Mouse (Mus musculus) retina, embryonic 14.5 days (tissue): ENCODE measurements around the gene 4930449I24Rik.
A peak's percentile ranks its signal among the peaks of the same experiment; 100 is the strongest.
"Not testable (repeated sequence)": the region's sequence is repeated elsewhere in the genome, so short reads cannot be mapped to it uniquely, and the experiment has no call there.

Experiments used
- DNase-seq: peaks from one replicate; pipeline ENCODE4 v3.0.0-alpha.2; 2015; ENCODE audit warnings: low spot score

Gene 4930449I24Rik

GRCm38 (mm10) chr5:146502099-146502498 is at the start of gene 4930449I24Rik:
TSS of gene 4930449I24Rik (plus strand) at chr5:146502399.
- DNase-seq: not testable (repeated sequence)

- no peak for DNase-seq
Observed at GRCm38 (mm10) chr5:146453556-146453955, 48.6 kb upstream of the 4930449I24Rik start.

DNA sequence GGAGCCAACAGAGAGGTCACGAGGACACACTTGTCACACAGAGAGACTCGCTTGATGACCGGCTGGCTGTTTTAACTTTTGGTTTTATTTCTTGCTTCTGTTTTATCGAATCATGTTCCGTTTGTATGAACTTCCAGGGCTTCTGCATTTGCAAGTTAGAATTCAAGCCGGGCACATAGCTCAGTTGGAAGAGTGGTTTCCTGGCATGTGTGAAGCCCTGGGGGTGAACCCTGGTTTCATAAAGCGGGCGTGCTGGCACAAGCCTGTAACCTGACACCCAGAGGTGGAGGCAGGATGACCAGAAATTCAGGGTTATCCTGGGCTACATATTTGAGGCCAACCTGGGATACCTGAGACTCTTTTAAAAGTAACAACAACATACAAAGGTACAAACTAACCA is 40.6 kb upstream of the 4930449I24Rik start:
- no peak for DNase-seq

GRCm38 (mm10) chr5:146466663-146467062 is 35.5 kb upstream of the 4930449I24Rik start:
- DNase-seq: no peak

- DNase-seq: no peak
Observed at GRCm38 (mm10) chr5:146468311-146468710, 33.9 kb upstream of the 4930449I24Rik start.

DNA sequence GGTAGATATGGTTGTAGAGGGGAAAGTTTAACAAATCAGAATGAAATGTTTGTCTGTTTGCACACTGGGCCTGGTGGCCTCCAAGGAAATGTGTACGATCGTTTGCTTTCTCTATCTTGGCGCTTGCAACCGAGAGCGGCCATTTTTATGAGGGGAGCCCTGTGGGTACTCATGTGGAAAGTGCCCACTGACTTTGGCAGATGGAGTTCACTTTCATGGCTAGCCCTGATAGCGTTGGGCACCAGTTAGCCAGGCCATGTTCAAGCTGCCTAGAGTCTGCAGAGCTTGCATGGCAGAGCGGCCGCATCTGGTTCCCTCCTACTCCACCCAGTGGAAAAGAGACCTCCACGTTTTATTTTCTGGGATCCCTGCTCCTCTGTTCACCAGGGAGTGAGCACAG is 31.4 kb upstream of the 4930449I24Rik start:
- DNase-seq: no peak

DNA sequence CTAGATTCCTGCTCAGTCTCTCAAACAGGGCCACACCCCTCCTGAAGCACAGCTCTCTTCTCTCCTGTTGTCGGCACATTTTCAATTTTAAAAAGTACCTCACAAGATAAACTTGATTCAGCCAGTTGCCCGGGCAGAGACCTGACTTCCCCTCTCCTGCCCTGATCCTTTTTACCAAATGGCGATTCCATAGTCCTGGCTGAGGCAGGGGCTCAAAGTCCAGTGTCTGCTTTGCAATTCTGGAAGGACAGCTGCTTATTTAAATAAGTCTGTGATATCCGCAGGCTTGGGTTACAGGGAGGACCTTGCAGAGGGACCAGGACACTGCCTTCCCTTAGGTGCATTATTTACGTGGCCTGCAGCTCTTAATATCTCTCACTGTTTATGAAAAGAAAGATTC is 30.9 kb upstream of the 4930449I24Rik start:
- no peak for DNase-seq

GRCm38 (mm10) chr5:146471821-146472220 is 30.4 kb upstream of the 4930449I24Rik start:
- no peak for DNase-seq

DNA sequence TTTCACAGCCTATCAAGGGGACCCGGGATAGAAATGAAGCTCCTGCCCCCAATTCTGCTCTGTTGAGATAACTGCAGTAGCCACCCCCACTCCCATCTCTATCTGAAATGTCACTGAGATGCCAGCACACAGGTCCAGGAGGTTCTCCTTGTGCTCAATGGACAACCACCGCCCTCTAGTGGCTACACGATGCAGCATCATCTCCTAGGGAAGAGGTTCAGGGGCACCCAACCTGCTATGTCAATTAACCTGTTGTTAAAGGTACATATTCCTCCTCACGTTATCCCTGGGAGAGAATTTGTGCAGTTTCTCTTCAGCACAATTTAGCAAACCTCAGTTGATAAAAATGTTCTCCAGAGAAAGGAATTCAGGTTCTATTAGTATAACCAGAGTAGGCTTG is 22.6 kb upstream of the 4930449I24Rik start:
- DNase-seq: peak; percentile 42

GRCm38 (mm10) chr5:146481665-146482064 is 20.5 kb upstream of the 4930449I24Rik start, which contains the start of gene Gm6408:
TSS of gene Gm6408 (plus strand) at chr5:146481965.
- DNase-seq: not testable (repeated sequence)

DNA sequence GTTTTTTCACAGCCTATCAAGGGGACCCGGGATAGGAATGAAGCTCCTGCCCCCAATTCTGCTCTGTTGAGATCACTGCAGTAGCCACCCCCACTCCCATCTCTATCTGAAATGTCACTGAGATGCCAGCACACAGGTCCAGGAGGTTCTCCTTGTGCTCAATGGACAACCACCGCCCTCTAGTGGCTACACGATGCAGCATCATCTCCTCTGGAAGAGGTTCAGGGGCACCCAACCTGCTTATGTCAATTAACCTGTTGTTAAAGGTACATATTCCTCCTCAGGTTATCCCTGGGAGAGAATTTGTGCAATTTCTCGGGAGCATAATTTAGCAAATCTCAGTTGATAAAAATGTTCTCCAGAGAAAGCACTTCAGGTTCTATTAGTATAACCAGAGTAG is 13.2 kb upstream of the 4930449I24Rik start:
- peak; percentile 58 for DNase-seq

GRCm38 (mm10) chr5:146491063-146491462 is 11.1 kb upstream of the 4930449I24Rik start, which contains the start of gene Gm6370:
TSS of gene Gm6370 (plus strand) at chr5:146491363.
- not testable (repeated sequence) for DNase-seq

DNA sequence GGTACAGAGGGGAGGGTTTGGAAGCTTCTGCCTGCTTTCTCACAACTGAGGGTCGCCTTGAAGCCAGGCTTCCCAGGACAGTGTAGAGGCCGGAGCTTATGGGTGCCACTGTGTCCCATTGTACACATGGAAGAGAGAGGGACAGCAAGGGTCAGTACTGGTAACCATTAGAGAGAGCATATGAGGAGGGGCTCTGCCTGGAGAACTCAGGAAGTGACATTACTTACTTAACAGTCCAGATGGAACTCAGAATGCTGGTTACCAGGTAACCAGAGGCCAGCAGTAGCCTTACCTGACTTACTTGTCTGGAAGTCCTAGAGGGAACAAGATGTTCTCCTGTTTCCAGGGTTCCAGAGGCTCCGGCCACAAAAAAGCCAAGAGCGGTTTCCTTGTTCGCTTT is 11.6 kb downstream of the 4930449I24Rik start, which contains the start of gene Gm3402:
Gm3402 (plus strand) TSS at position 301 of the 400 bp plus-strand sequence.
- DNase-seq: not testable (repeated sequence)

- DNase-seq: not testable (repeated sequence)
Observed at GRCm38 (mm10) chr5:146525501-146525900, 23.3 kb downstream of the 4930449I24Rik start, which contains the start of gene Gm3404. TSS of gene Gm3404 (plus strand) at chr5:146525801.

DNA sequence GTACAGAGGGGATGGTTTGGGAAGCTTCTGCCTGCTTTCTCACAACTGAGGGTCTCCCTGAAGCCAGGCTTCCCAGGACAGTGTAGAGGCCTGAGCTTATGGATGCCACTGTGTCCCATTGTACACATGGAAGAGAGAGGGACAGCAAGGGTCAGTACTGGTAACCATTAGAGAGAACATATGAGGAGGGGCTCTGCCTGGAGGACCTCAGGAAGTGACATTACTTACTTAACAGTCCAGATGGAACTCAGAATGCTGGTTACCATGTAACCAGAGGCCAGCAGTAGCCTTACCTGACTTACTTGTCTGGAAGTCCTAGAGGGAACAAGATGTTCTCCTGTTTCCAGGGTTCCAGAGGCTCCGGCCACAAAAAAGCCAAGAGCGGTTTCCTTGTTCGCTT is 35.1 kb downstream of the 4930449I24Rik start, which contains the start of gene Gm3409:
Gm3409 (plus strand) TSS at position 301 of the 400 bp plus-strand sequence.
- not testable (repeated sequence) for DNase-seq
